Mouse (Mus musculus) midbrain, embryonic 16.5 days (tissue): ENCODE measurements around the gene Ccm2l. TPM values are rescaled to one million over a fixed set of nuclear protein-coding genes. Genes with fewer than 3 reads are reported as not detected.

Source experiments
- ATAC-seq: fragments of 200-750 bp; cut with Nextera tagmentation; 2 replicates; pipeline ENCODE4 v1.8.0; 2017; ENCODE audit warnings: moderate TSS enrichment
- H3K27ac ChIP-seq: fragments of 300-500 bp; sonication (generic); 2 replicates; pipeline ENCODE4 v1.5.1; 2014; ENCODE audit warnings: mild to moderate bottlenecking, low read length, mixed read lengths
- H3K27me3 ChIP-seq: fragments of 300-500 bp; sonication (generic); 2 replicates; pipeline ENCODE4 v1.6.1; 2014; ENCODE audit warnings: low read depth, low read length, mixed read lengths; ENCODE audit not compliant: control insufficient read depth, insufficient read depth
- H3K36me3 ChIP-seq: fragments of 300-500 bp; sonication (generic); 2 replicates; pipeline ENCODE4 v1.6.1; 2014; ENCODE audit warnings: mild to moderate bottlenecking, low read length, moderate library complexity, mixed read lengths; ENCODE audit not compliant: control insufficient read depth, insufficient read depth
- H3K4me1 ChIP-seq: fragments of 300-500 bp; sonication (generic); 2 replicates; pipeline ENCODE4 v1.6.1; 2014; ENCODE audit warnings: mild to moderate bottlenecking, low read length, mixed read lengths; ENCODE audit not compliant: control insufficient read depth, insufficient read depth
- H3K4me2 ChIP-seq: fragments of 300-500 bp; sonication (generic); 2 replicates; pipeline ENCODE4 v1.6.1; 2014; ENCODE audit warnings: mild to moderate bottlenecking, low read length, mixed read lengths
- H3K4me3 ChIP-seq: fragments of 300-500 bp; sonication (generic); 2 replicates; pipeline ENCODE4 v1.5.1; 2014; ENCODE audit warnings: low read depth, mild to moderate bottlenecking, low read length, moderate library complexity, mixed read lengths
- H3K9ac ChIP-seq: fragments of 300-500 bp; sonication (generic); 2 replicates; pipeline ENCODE4 v1.6.1; 2014; ENCODE audit warnings: low read depth, low read length, mixed read lengths
- H3K9me3 ChIP-seq: fragments of 300-500 bp; sonication (generic); replicated peaks from 2 replicates; pipeline ENCODE4 v1.6.1; 2014; ENCODE audit warnings: mild to moderate bottlenecking, low read length, mixed read lengths; ENCODE audit not compliant: control insufficient read depth, poor library complexity, severe bottlenecking
- WGBS: fragments of 180-500 bp; shearing (Covaris S2); extraction: QIAGEN DNeasy Blood & Tissue Kit; methylation state at CpG from one replicate; pipeline ENCODE4 v1.1.7; 2014; 5-methylcytosine and 5-hydroxymethylcytosine counted together
- polyA plus RNA-seq: library from polyadenylated mRNA; unstranded; fragments of >200 nt; fragmentation: Nextera tagmentation; extraction: Ambion mirVana; gene quantifications from 2 replicates; pipeline ENCODE4 v1.2.1, GENCODE M21; 2015

Gene Ccm2l
- polyA plus RNA-seq, 1 experiment from 2014 or later = 1.2 TPM

- H3K36me3 ChIP-seq = no peaks in the 10 kb centered on the region
- no peaks in the 10 kb centered on the region for H3K9me3 ChIP-seq
- WGBS = 33% methylated on average over 32 of the region's 32 CpGs
- no peak overlapping the region for H3K9ac ChIP-seq
- no peak for ATAC-seq
- H3K4me2 ChIP-seq = no peak overlapping the region
- H3K27ac ChIP-seq = no peak overlapping the region
- no peak overlapping the region for H3K4me3 ChIP-seq
- H3K27me3 ChIP-seq = no peaks in the 10 kb centered on the region
- H3K4me1 ChIP-seq = no peaks in the 10 kb centered on the region
These were observed 15.2 kb downstream of the Ccm2l start for GRCm38 (mm10) chr2:153080841-153081523.

- no peak overlapping the region for H3K4me3 ChIP-seq
- no peak overlapping the region for H3K4me2 ChIP-seq
- H3K27ac ChIP-seq = no peak overlapping the region
- WGBS = 84% methylated on average over 6 of the region's 6 CpGs
- no peak overlapping the region for H3K9ac ChIP-seq
- no peaks in the 10 kb centered on the region for H3K4me1 ChIP-seq
- no peaks in the 10 kb centered on the region for H3K9me3 ChIP-seq
- H3K27me3 ChIP-seq = no peaks in the 10 kb centered on the region
- no peak for ATAC-seq
- no peaks in the 10 kb centered on the region for H3K36me3 ChIP-seq
These were observed 16.1 kb downstream of the Ccm2l start for GRCm38 (mm10) chr2:153081866-153082265.

GRCm38 (mm10) chr2:153083275-153083674 is 17.5 kb downstream of the Ccm2l start:
- no peak for ATAC-seq
- no peak overlapping the region for H3K27ac ChIP-seq
- H3K27me3 ChIP-seq = no peaks in the 10 kb centered on the region
- H3K36me3 ChIP-seq = no peaks in the 10 kb centered on the region
- H3K9me3 ChIP-seq = no peaks in the 10 kb centered on the region
- no peak overlapping the region for H3K9ac ChIP-seq
- H3K4me3 ChIP-seq = no peak overlapping the region
- 92% methylated on average over 8 of the region's 8 CpGs for WGBS
- no peaks in the 10 kb centered on the region for H3K4me1 ChIP-seq
- no peak overlapping the region for H3K4me2 ChIP-seq

- Histone ChIP-seq H3K27me3 (no peaks in the 10 kb centered on the region), H3K36me3 (no peaks in the 10 kb centered on the region), H3K4me3 (no peak overlapping the region), H3K9me3 (no peaks in the 10 kb centered on the region), H3K27ac (no peak overlapping the region), H3K4me1 (no peaks in the 10 kb centered on the region), H3K9ac (no peak overlapping the region), H3K4me2 (no peak overlapping the region)
- WGBS = 95% methylated on average over 4 of the region's 4 CpGs
- ATAC-seq = no peak
These were observed 18.1 kb downstream of the Ccm2l start for GRCm38 (mm10) chr2:153083824-153084223.

- Histone ChIP-seq H3K9me3 (no peaks in the 10 kb centered on the region), H3K9ac (no peak overlapping the region), H3K4me2 (no peak overlapping the region), H3K36me3 (no peaks in the 10 kb centered on the region), H3K27ac (no peak overlapping the region), H3K4me1 (no peaks in the 10 kb centered on the region), H3K27me3 (no peaks in the 10 kb centered on the region), H3K4me3 (no peak overlapping the region)
- ATAC-seq = no peak
- WGBS = 62% methylated on average over 7 of the region's 7 CpGs
These were observed 18.7 kb downstream of the Ccm2l start for GRCm38 (mm10) chr2:153084261-153084976.

- no peak overlapping the region for H3K4me3 ChIP-seq
- no peak overlapping the region for H3K27ac ChIP-seq
- no peaks in the 10 kb centered on the region for H3K9me3 ChIP-seq
- no peak for ATAC-seq
- no peak overlapping the region for H3K4me2 ChIP-seq
- no peaks in the 10 kb centered on the region for H3K27me3 ChIP-seq
- no peaks in the 10 kb centered on the region for H3K36me3 ChIP-seq
- H3K4me1 ChIP-seq = no peaks in the 10 kb centered on the region
- 89% methylated on average over 6 of the region's 6 CpGs for WGBS
- H3K9ac ChIP-seq = no peak overlapping the region
These were observed 19.8 kb downstream of the Ccm2l start for GRCm38 (mm10) chr2:153085556-153085955.

GRCm38 (mm10) chr2:153086166-153086565 is 20.4 kb downstream of the Ccm2l start:
- no peaks in the 10 kb centered on the region for H3K27me3 ChIP-seq
- H3K9me3 ChIP-seq = no peaks in the 10 kb centered on the region
- ATAC-seq = no peak
- no peaks in the 10 kb centered on the region for H3K4me1 ChIP-seq
- no peak overlapping the region for H3K4me3 ChIP-seq
- H3K27ac ChIP-seq = no peak overlapping the region
- 91% methylated on average over 4 of the region's 4 CpGs for WGBS
- H3K4me2 ChIP-seq = no peak overlapping the region
- no peaks in the 10 kb centered on the region for H3K36me3 ChIP-seq
- H3K9ac ChIP-seq = no peak overlapping the region

GRCm38 (mm10) chr2:153087091-153087490 is 21.3 kb downstream of the Ccm2l start:
- ATAC-seq = no peak
- H3K9ac ChIP-seq = no peak overlapping the region
- no peak overlapping the region for H3K4me3 ChIP-seq
- 88% methylated on average over 10 of the region's 10 CpGs for WGBS
- H3K27ac ChIP-seq = no peak overlapping the region
- H3K4me1 ChIP-seq = no peaks in the 10 kb centered on the region
- no peaks in the 10 kb centered on the region for H3K9me3 ChIP-seq
- no peak overlapping the region for H3K4me2 ChIP-seq
- no peaks in the 10 kb centered on the region for H3K27me3 ChIP-seq
- no peaks in the 10 kb centered on the region for H3K36me3 ChIP-seq

- no peak overlapping the region for H3K4me3 ChIP-seq
- no peak overlapping the region for H3K4me2 ChIP-seq
- no peak overlapping the region for H3K9ac ChIP-seq
- H3K27me3 ChIP-seq = no peaks in the 10 kb centered on the region
- no peak for ATAC-seq
- H3K4me1 ChIP-seq = no peaks in the 10 kb centered on the region
- no peaks in the 10 kb centered on the region for H3K36me3 ChIP-seq
- no peaks in the 10 kb centered on the region for H3K9me3 ChIP-seq
- WGBS = 67% methylated on average over 2 of the region's 2 CpGs
- no peak overlapping the region for H3K27ac ChIP-seq
These were observed 23.6 kb downstream of the Ccm2l start for GRCm38 (mm10) chr2:153089316-153089715.
